Mouse (Mus musculus) limb, embryonic 14.5 days (tissue): ENCODE results near the gene Itgb1. TPM values are rescaled to one million over a fixed set of nuclear protein-coding genes. Genes with fewer than 3 reads are reported as not detected.

ENCODE experiments used
- ATAC-seq: fragments of 200-750 bp; cut with Nextera tagmentation; 2 replicates; pipeline ENCODE4 v1.8.0; 2017; ENCODE audit warnings: low read depth, moderate number of reproducible peaks, moderate TSS enrichment; ENCODE audit not compliant: low FRiP score
- DNase-seq: peaks from one replicate; pipeline ENCODE4 v3.0.0-alpha.2; 2015; ENCODE audit warnings: low spot score
- H3K27ac ChIP-seq: fragments of 300-500 bp; sonication (generic); replicated peaks from 2 replicates; pipeline ENCODE4 v1.5.1; 2014; ENCODE audit warnings: low read depth, mild to moderate bottlenecking, low read length, moderate library complexity, mixed read lengths
- H3K27me3 ChIP-seq: fragments of 300-500 bp; sonication (generic); 2 replicates; pipeline ENCODE4 v1.6.1; 2014; ENCODE audit warnings: low read length, mixed read lengths; ENCODE audit not compliant: control insufficient read depth, insufficient read depth
- H3K36me3 ChIP-seq: fragments of 300-500 bp; sonication (generic); 2 replicates; pipeline ENCODE4 v1.6.1; 2014; ENCODE audit warnings: mild to moderate bottlenecking, low read length, moderate library complexity, mixed read lengths; ENCODE audit not compliant: control insufficient read depth, insufficient read depth
- H3K4me1 ChIP-seq: fragments of 300-500 bp; sonication (generic); 2 replicates; pipeline ENCODE4 v1.6.1; 2014; ENCODE audit warnings: antibody characterized with exemption, low read length, mixed read lengths; ENCODE audit not compliant: control insufficient read depth, insufficient read depth
- H3K4me2 ChIP-seq: fragments of 300-500 bp; sonication (generic); replicated peaks from 2 replicates; pipeline ENCODE4 v1.6.1; 2014; ENCODE audit warnings: low read depth, mild to moderate bottlenecking, low read length, moderate library complexity; ENCODE audit not compliant: severe bottlenecking
- H3K4me3 ChIP-seq: fragments of 300-500 bp; sonication (generic); replicated peaks from 2 replicates; pipeline ENCODE4 v1.5.1; 2014; ENCODE audit warnings: low read length
- H3K9ac ChIP-seq: fragments of 300-500 bp; sonication (generic); 2 replicates; pipeline ENCODE4 v1.6.1; 2014; ENCODE audit warnings: mild to moderate bottlenecking, low read depth, low read length, moderate library complexity; ENCODE audit not compliant: severe bottlenecking
- H3K9me3 ChIP-seq: fragments of 300-500 bp; sonication (generic); 2 replicates; pipeline ENCODE4 v1.6.1; 2016; ENCODE audit warnings: low read length; ENCODE audit not compliant: control insufficient read depth
- POLR2A ChIP-seq: fragments of 200-500 bp; IDR thresholded peaks from 2 replicates; pipeline ENCODE4 v1.8.0; 2012; ENCODE audit warnings: inconsistent platforms, mild to moderate bottlenecking, moderate library complexity, borderline replicate concordance; ENCODE audit not compliant: insufficient read depth, insufficient read length; ENCODE audit errors: extremely low read depth
- WGBS: fragments of 180-500 bp; shearing (Covaris S2); extraction: QIAGEN DNeasy Blood & Tissue Kit; methylation state at CpG from one replicate; pipeline ENCODE4 v1.1.7; 2014; 5-methylcytosine and 5-hydroxymethylcytosine counted together
- polyA plus RNA-seq, 2 experiments: library from polyadenylated mRNA; depleted of rRNA in 1 of 2; stranded (reverse) in 1 of 2; unstranded in 1 of 2; fragments of >200 nt; fragmentation: Nextera tagmentation in 1 of 2; extraction: Ambion mirVana in 1 of 2; gene quantifications; 2 replicates each; pipeline versions ENCODE4 v1.2.1 to v1.2.3; 2012 to 2014

Gene Itgb1
- polyA plus RNA-seq, 2 experiments, result 189 to 290 TPM

DNA sequence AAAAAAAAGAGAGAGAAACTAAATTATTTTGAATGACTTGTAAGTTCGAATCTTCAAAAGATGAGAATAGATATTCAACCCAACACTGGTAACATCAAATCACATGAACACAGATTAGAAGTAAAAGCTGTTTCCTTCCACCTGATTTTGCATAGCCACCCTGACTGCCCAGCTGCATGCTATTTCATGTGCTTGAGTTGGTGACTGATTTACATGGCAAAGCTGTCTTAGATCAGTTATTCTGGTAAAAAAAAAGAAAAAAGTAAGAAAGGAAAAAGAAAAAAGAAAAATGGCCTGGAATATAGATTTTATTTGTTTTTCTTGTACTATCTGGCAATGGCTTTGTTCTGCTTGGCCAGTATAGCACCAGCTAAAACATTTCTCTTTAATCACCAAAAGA is 12.5 kb upstream of the Itgb1 start:
- no peaks in the 10 kb centered on the region for H3K9me3 ChIP-seq
- H3K27ac ChIP-seq, result no peak overlapping the region
- H3K36me3 ChIP-seq, result no peaks in the 10 kb centered on the region
- ATAC-seq (no peak), DNase-seq (no peak)
- no peaks in the 10 kb centered on the region for H3K4me1 ChIP-seq
- no peaks in the 10 kb centered on the region for H3K27me3 ChIP-seq
- H3K9ac ChIP-seq, result no peak overlapping the region
- no peak overlapping the region for H3K4me3 ChIP-seq
- no peak for TF ChIP-seq POLR2A
- H3K4me2 ChIP-seq, result no peak overlapping the region
- whole genome bisulfite sequencing, result 69% methylated on average over 1 of the region's 1 CpGs

DNA sequence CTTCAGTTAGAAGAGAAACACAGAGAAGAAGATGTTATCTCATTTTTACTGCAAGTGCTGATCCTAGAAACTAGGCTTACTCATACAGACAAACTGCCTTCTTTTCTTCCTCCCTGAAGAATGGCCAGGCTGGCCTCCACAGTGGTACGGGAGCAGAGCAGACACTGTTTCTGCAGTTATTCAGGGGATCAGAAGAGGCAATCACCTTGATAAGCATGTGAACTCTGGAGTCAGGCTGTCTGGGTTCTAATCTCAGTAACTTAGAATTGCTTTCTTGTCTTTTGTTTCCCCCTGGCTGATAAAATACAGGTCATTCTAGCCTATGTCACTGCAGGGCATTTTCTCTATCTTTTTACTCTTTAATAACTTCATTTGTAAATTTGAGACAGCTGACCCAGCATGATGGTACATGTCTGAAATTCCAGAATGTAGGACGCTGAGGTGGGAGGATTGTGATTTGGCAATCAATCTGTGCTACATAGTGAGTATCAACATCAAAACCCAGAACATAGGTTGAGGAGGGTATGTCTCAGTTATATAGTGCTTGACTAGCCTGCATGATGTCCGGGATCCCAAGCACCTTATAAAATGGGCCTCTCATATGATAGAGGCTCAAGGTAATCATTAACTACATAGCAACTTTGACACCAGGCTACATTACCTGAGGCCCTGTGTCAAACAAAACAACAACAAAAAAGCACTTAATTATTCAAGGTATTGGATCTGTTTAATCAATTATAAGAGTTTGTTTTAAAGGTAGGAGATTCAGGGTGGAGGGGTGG is 9.4 kb upstream of the Itgb1 start:
- no peak for TF ChIP-seq POLR2A
- no peaks in the 10 kb centered on the region for H3K9me3 ChIP-seq
- DNase-seq, result no peak
- no peaks in the 10 kb centered on the region for H3K27me3 ChIP-seq
- no peaks in the 10 kb centered on the region for H3K4me1 ChIP-seq
- H3K36me3 ChIP-seq, result no peaks in the 10 kb centered on the region
- no peak overlapping the region for H3K27ac ChIP-seq
- H3K4me3 ChIP-seq, result no peak overlapping the region
- H3K4me2 ChIP-seq, result no peak overlapping the region
- no peak overlapping the region for H3K9ac ChIP-seq
- no peak for ATAC-seq
- WGBS, result 86% methylated on average over 3 of the region's 3 CpGs

DNA sequence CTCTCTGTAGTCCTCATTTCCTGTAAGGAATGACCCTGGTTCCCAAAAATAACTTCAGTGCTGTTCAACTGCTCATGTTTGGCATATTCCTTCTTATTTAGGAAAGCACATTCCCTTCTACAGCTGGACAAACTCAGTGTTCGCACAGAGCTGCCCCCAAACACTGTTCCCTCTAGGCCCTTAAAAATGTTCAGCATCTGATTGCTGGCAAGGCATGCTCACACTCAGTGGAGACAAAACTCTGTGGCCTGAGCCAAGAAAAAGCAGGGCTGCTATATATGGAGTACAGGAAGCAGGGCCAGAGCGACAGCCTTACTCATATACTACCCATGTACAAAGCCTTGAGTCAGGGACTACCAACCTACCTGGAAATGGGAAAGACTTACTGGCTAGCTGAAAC is 5.5 kb upstream of the Itgb1 start:
- TF ChIP-seq POLR2A, result no peak
- DNase-seq (peak; percentile 71), ATAC-seq (peak; percentile 80)
- H3K36me3 ChIP-seq, result no peaks in the 10 kb centered on the region
- WGBS, result 29% methylated on average over 2 of the region's 2 CpGs
- H3K4me3 ChIP-seq, result no peak overlapping the region
- H3K9me3 ChIP-seq, result no peaks in the 10 kb centered on the region
- 0 out of 2 replicates have a peak overlapping the region, but pooled peaks have one; percentile 34 for H3K27ac ChIP-seq
- H3K4me1 ChIP-seq, result peaks cover 2% of the 10 kb centered on the region; the same call in 1 of the 2 replicates
- no peaks in the 10 kb centered on the region for H3K27me3 ChIP-seq
- no peak overlapping the region for H3K4me2 ChIP-seq
- no peak overlapping the region for H3K9ac ChIP-seq

DNA sequence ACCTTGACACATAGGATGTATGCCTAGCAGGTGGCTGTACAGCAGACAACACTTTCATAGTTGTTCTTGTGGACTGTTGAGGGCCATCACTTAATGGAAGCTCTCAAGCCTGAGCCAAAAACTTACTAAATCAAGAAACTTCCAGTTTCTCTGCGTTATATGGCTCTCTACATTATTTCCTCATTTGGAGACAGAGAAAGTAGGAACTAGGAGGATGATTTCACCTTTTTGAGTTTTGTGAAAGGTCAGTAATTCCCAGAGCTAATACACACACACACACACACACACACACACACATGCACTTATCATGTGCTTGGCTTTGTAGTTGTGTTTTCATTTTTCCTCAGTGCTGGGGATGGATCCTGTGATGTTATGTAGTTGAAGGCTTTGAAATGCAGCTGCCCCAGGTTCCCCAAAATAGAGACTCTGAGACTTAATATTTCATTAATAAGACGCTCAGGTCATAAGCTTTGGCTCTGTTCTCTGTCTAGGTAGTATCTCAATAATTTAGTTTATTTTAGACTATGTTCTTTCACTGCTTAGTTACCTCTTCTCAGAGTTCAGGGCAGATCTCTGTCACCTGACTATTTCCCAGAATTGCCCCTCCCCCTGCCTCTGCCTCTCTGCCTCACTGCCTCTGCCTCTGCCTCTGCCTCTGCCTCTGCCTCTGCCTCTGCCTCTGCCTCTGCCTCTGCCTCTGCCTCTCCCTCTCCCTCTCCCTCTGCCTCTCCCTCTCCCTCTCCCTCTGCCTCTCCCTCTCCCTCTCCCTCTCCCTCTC is 4.7 kb upstream of the Itgb1 start:
- H3K9me3 ChIP-seq, result no peaks in the 10 kb centered on the region
- DNase-seq, result no peak
- no peak overlapping the region for H3K4me3 ChIP-seq
- no peak overlapping the region for H3K27ac ChIP-seq
- no peak overlapping the region for H3K9ac ChIP-seq
- ATAC-seq, result no peak
- no peak for TF ChIP-seq POLR2A
- no peak overlapping the region for H3K4me2 ChIP-seq
- peaks cover 2% of the 10 kb centered on the region; the same call in 1 of the 2 replicates for H3K4me1 ChIP-seq
- no peaks in the 10 kb centered on the region for H3K27me3 ChIP-seq
- no peaks in the 10 kb centered on the region for H3K36me3 ChIP-seq
- WGBS, result 83% methylated on average over 2 of the region's 2 CpGs

DNA sequence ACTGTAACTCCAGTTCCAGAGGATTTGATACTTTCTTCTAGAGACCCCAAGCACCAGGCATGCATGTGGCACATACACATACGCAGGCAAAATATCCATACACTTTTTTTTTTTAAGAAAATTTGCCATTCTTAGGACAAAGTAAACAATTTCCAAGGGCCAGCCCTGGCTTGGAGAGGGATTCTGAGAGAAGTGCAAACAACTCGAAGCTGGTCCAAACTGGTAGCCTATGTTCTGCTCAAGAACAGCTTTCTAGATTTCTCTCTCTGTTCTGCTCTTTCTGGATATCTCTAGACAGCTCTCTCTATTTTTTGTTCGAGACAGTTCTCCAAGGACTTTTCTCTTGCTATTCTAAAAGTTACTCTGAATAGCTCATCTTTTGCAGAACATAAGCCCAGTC is 3.5 kb upstream of the Itgb1 start:
- TF ChIP-seq POLR2A, result no peak

More for the DNA sequence above, 3.5 kb upstream of the Itgb1 start:
- 91% methylated on average over 3 of the region's 3 CpGs for WGBS
- H3K4me3 ChIP-seq, result no peak overlapping the region
- H3K4me1 ChIP-seq, result peaks cover 3% of the 10 kb centered on the region
- H3K27ac ChIP-seq, result no peak overlapping the region
- no peaks in the 10 kb centered on the region for H3K36me3 ChIP-seq
- ATAC-seq (no peak), DNase-seq (no peak)
- no peaks in the 10 kb centered on the region for H3K27me3 ChIP-seq
- no peak overlapping the region for H3K9ac ChIP-seq
- no peak overlapping the region for H3K4me2 ChIP-seq
- no peaks in the 10 kb centered on the region for H3K9me3 ChIP-seq
